Mouse (Mus musculus) MEL (cell line): ENCODE results near the gene H2-Eb1. TPM values are rescaled to one million over a fixed set of nuclear protein-coding genes. Genes with fewer than 3 reads are reported as not detected.

ENCODE experiments used
- DNase-seq: peaks from one replicate; pipeline ENCODE4 v3.0.0; 2011; ENCODE audit warnings: low read depth, low spot score
- H3K27ac ChIP-seq: 2 replicates; pipeline ENCODE4 v1.5.1; 2012; ENCODE audit warnings: low read depth, mild to moderate bottlenecking, control low read depth, low read length, moderate library complexity; ENCODE audit not compliant: control insufficient read depth
- H3K27me3 ChIP-seq, 2 experiments: fragments of 150-350 bp in 1 of 2; sonication (generic) in 1 of 2; 2 replicates each; pipeline ENCODE4 v1.6.1; 2012; ENCODE audit warnings: low read length in 2 of 2, mild to moderate bottlenecking in 2 of 2, improper control_type of control experiment in 1 of 2, moderate library complexity in 1 of 2; ENCODE audit not compliant: insufficient read depth in 2 of 2, control insufficient read depth in 1 of 2
- H3K36me3 ChIP-seq, 2 experiments: 2 replicates each; pipeline ENCODE4 v1.6.1; 2012 to 2014; ENCODE audit warnings: low read length in 2 of 2, improper control_type of control experiment in 1 of 2, inconsistent platforms in 1 of 2, mild to moderate bottlenecking in 1 of 2; ENCODE audit not compliant: insufficient read depth in 2 of 2, control insufficient read depth in 1 of 2
- H3K4me1 ChIP-seq, 2 experiments: fragments of 150-350 bp in 1 of 2; sonication (generic) in 1 of 2; 2 replicates each; pipeline ENCODE4 v1.6.1; 2012; ENCODE audit warnings: low read length in 2 of 2, improper control_type of control experiment in 1 of 2, mild to moderate bottlenecking in 1 of 2; ENCODE audit not compliant: insufficient read depth in 2 of 2, control insufficient read depth in 1 of 2
- H3K4me3 ChIP-seq, 2 experiments: fragments of 150-350 bp in 1 of 2; sonication (generic) in 1 of 2; 2 replicates each; pipeline ENCODE4 v1.5.1; 2012; ENCODE audit warnings: low read depth in 2 of 2, low read length in 2 of 2, mild to moderate bottlenecking in 2 of 2, moderate library complexity in 2 of 2, control low read depth in 1 of 2, improper control_type of control experiment in 1 of 2; ENCODE audit not compliant: control insufficient read depth in 1 of 2, insufficient read depth in 1 of 2
- H3K79me2 ChIP-seq: 2 replicates; pipeline ENCODE4 v1.6.1; 2012; ENCODE audit warnings: mild to moderate bottlenecking, low read length, moderate library complexity; ENCODE audit not compliant: control insufficient read depth, poor library complexity, insufficient read depth
- H3K9ac ChIP-seq: 2 replicates; pipeline ENCODE4 v1.6.1; 2012; ENCODE audit warnings: low read depth, mild to moderate bottlenecking, control low read depth, low read length, moderate library complexity; ENCODE audit not compliant: control insufficient read depth, poor library complexity, severe bottlenecking
- H3K9me3 ChIP-seq: fragments of 150-350 bp; sonication (generic); replicated peaks from 2 replicates; pipeline ENCODE4 v1.6.1; 2012; ENCODE audit warnings: mild to moderate bottlenecking, low read length, improper control_type of control experiment, moderate library complexity; ENCODE audit not compliant: insufficient read depth
- BHLHE40 ChIP-seq: IDR thresholded peaks from 2 replicates; pipeline ENCODE4 v1.6.1; 2012; ENCODE audit warnings: low read depth, mild to moderate bottlenecking, inconsistent platforms, low read length, improper control_type of control experiment, borderline replicate concordance
- CHD1 ChIP-seq: IDR thresholded peaks from 2 replicates; pipeline ENCODE4 v1.6.1; 2012; ENCODE audit warnings: low read depth, mild to moderate bottlenecking, inconsistent platforms, low read length, improper control_type of control experiment
- CHD2 ChIP-seq: IDR thresholded peaks from 2 replicates; pipeline ENCODE4 v1.6.1; 2011; ENCODE audit warnings: low read length, improper control_type of control experiment
- E2F4 ChIP-seq: IDR thresholded peaks from 2 replicates; pipeline ENCODE4 v1.6.1; 2011; ENCODE audit warnings: low read depth, low read length, improper control_type of control experiment, borderline replicate concordance
- ELF1 ChIP-seq: IDR thresholded peaks from 2 replicates; pipeline ENCODE4 v1.6.1; 2014; ENCODE audit warnings: low read depth, mild to moderate bottlenecking, inconsistent platforms, low read length, improper control_type of control experiment, moderate library complexity
- GABPA ChIP-seq: IDR thresholded peaks from 2 replicates; pipeline ENCODE4 v1.6.1; 2012; ENCODE audit warnings: low read depth, mild to moderate bottlenecking, inconsistent platforms, low read length, improper control_type of control experiment, moderate library complexity
- GATA1 ChIP-seq: IDR thresholded peaks from 2 replicates; pipeline ENCODE4 v1.6.1; 2011; ENCODE audit warnings: low read depth, low read length, improper control_type of control experiment
- HCFC1 ChIP-seq: IDR thresholded peaks from 2 replicates; pipeline ENCODE4 v1.6.1; 2012; ENCODE audit warnings: low read depth, mild to moderate bottlenecking, inconsistent platforms, low read length, improper control_type of control experiment, moderate library complexity
- JUND ChIP-seq: IDR thresholded peaks from 2 replicates; pipeline ENCODE4 v1.6.1; 2011; ENCODE audit warnings: low read depth, mild to moderate bottlenecking, improper control_type of control experiment, low read length
- KAT2A ChIP-seq: conservative IDR thresholded peaks from 2 replicates; pipeline ENCODE4 v1.6.1; 2012; ENCODE audit warnings: low read depth, low read length, improper control_type of control experiment, inconsistent platforms
- MAX ChIP-seq: IDR thresholded peaks from 2 replicates; pipeline ENCODE4 v1.6.1; 2011; ENCODE audit warnings: low read length, improper control_type of control experiment
- MEF2A ChIP-seq: IDR thresholded peaks from 2 replicates; pipeline ENCODE4 v1.6.1; 2014; ENCODE audit warnings: low read depth, mild to moderate bottlenecking, inconsistent platforms, low read length, improper control_type of control experiment; ENCODE audit not compliant: poor library complexity, insufficient replicate concordance, severe bottlenecking; ENCODE audit errors: extremely low read depth
- MYB ChIP-seq: IDR thresholded peaks from 2 replicates; pipeline ENCODE4 v1.6.1; 2011; ENCODE audit warnings: mild to moderate bottlenecking, low read depth, low read length, improper control_type of control experiment
- MYC ChIP-seq: IDR thresholded peaks from 2 replicates; pipeline ENCODE4 v1.6.1; 2011; ENCODE audit warnings: low read depth, mild to moderate bottlenecking, low read length, improper control_type of control experiment, moderate library complexity
- NELFE ChIP-seq: IDR thresholded peaks from 2 replicates; pipeline ENCODE4 v1.6.1; 2011; ENCODE audit warnings: low read depth, low read length, improper control_type of control experiment
- POLR2A ChIP-seq, 2 experiments: IDR thresholded peaks; 2 replicates each; pipeline ENCODE4 v1.6.1; 2011 to 2012; ENCODE audit warnings: low read length in 2 of 2, mild to moderate bottlenecking in 2 of 2, control low read depth in 1 of 2, improper control_type of control experiment in 1 of 2, low read depth in 1 of 2, moderate library complexity in 1 of 2; ENCODE audit not compliant: control insufficient read depth in 1 of 2, insufficient read depth in 1 of 2, poor library complexity in 1 of 2
- POLR2AphosphoS2 ChIP-seq: IDR thresholded peaks from 2 replicates; pipeline ENCODE4 v1.6.1; 2011; ENCODE audit warnings: low read length, improper control_type of control experiment
- POLR2AphosphoS5 ChIP-seq: IDR thresholded peaks from 2 replicates; pipeline ENCODE4 v1.6.1; 2012; ENCODE audit warnings: low read depth, borderline replicate concordance, mild to moderate bottlenecking, inconsistent platforms, low read length, moderate library complexity, mixed read lengths
- RCOR1 ChIP-seq: IDR thresholded peaks from 2 replicates; pipeline ENCODE4 v1.6.1; 2012; ENCODE audit warnings: low read depth, mild to moderate bottlenecking, inconsistent platforms, low read length, improper control_type of control experiment
- SIN3A ChIP-seq: IDR thresholded peaks from 2 replicates; pipeline ENCODE4 v1.6.1; 2012; ENCODE audit warnings: low read length, improper control_type of control experiment, inconsistent platforms
- TAL1 ChIP-seq: IDR thresholded peaks from 2 replicates; pipeline ENCODE4 v1.6.1; 2012; ENCODE audit warnings: mild to moderate bottlenecking, inconsistent platforms, low read length, moderate library complexity, mixed read lengths
- TBP ChIP-seq: IDR thresholded peaks from 2 replicates; pipeline ENCODE4 v1.8.0; 2011; ENCODE audit warnings: low read depth, low read length, improper control_type of control experiment
- TCF12 ChIP-seq: IDR thresholded peaks from 2 replicates; pipeline ENCODE4 v1.6.1; 2014; ENCODE audit warnings: low read depth, mild to moderate bottlenecking, inconsistent platforms, low read length, improper control_type of control experiment, moderate library complexity
- USF1 ChIP-seq: IDR thresholded peaks from 2 replicates; pipeline ENCODE4 v1.6.1; 2014; ENCODE audit warnings: low read depth, mild to moderate bottlenecking, inconsistent platforms, low read length, improper control_type of control experiment, moderate library complexity
- USF2 ChIP-seq, 2 experiments: IDR thresholded peaks; 2 replicates each; pipeline ENCODE4 v1.6.1; 2011 to 2012; ENCODE audit warnings: improper control_type of control experiment in 2 of 2, low read length in 2 of 2, borderline replicate concordance in 1 of 2, inconsistent platforms in 1 of 2, low read depth in 1 of 2, mild to moderate bottlenecking in 1 of 2; ENCODE audit not compliant: insufficient read depth in 1 of 2
- ZC3H11A ChIP-seq: IDR thresholded peaks from 2 replicates; pipeline ENCODE4 v1.6.1; 2012; ENCODE audit warnings: low read depth, mild to moderate bottlenecking, inconsistent platforms, low read length, improper control_type of control experiment
- ZKSCAN1 ChIP-seq: IDR thresholded peaks from 2 replicates; pipeline ENCODE4 v1.6.1; 2012; ENCODE audit warnings: low read depth, mild to moderate bottlenecking, inconsistent platforms, low read length, improper control_type of control experiment, moderate library complexity
- ZNF384 ChIP-seq: IDR thresholded peaks from 2 replicates; pipeline ENCODE4 v1.6.1; 2012; ENCODE audit warnings: low read depth, mild to moderate bottlenecking, inconsistent platforms, low read length, improper control_type of control experiment
- polyA plus RNA-seq, 2 experiments: library from polyadenylated mRNA; stranded (reverse) in 1 of 2; unstranded in 1 of 2; fragments of >175 nt in 1 of 2; fragments of >200 nt in 1 of 2; gene quantifications; 2 replicates each; pipeline versions ENCODE4 v1.2.1 to v1.2.4; 2012; ENCODE audit warnings: low replicate concordance in 2 of 2, low read depth in 1 of 2; ENCODE audit not compliant: insufficient read length in 2 of 2, insufficient read depth in 1 of 2, missing spikeins in 1 of 2
- total RNA-seq: library from RNA; depleted of rRNA; stranded (reverse); fragments of 300-350 nt; gene quantifications from 2 replicates; pipeline ENCODE4 v1.2.3, GENCODE M21; 2012

H2-Eb1 gene
- total and polyA plus RNA-seq, 3 experiments, result 0.07 to 0.15 TPM; not detected in 1

GRCm38 (mm10) chr17:34304751-34305150 lies 916 bp upstream of the H2-Eb1 start:
- Histone ChIP-seq H3K4me1 (no peaks in the 10 kb centered on the region; a peak in 1 of 4 replicates), H3K27ac (no peak overlapping the region)
- peak; percentile 72 for DNase-seq

GRCm38 (mm10) chr17:34306407-34306806 lies 740 bp downstream of the H2-Eb1 start:
- no peak overlapping the region for H3K4me3 ChIP-seq

More at GRCm38 (mm10) chr17:34304751-34305150, 916 bp upstream of the H2-Eb1 start:
- Histone ChIP-seq H3K9ac (no peak overlapping the region), H3K27me3 (no peaks in the 10 kb centered on the region; a peak in 1 of 4 replicates), H3K79me2 (no peaks in the 10 kb centered on the region), H3K36me3 (no peaks in the 10 kb centered on the region), H3K4me3 (no peak overlapping the region), H3K9me3 (no peaks in the 10 kb centered on the region)
- TF ChIP-seq CHD2 (peak; percentile 91), BHLHE40 (no peak)

GRCm38 (mm10) chr17:34307216-34307615 lies 1.5 kb downstream of the H2-Eb1 start:
- no peak overlapping the region for H3K9ac ChIP-seq
- no peak overlapping the region for H3K4me3 ChIP-seq
- TF ChIP-seq BHLHE40 (no peak), JUND (no peak), CHD1 (no peak), TAL1 (no peak), HCFC1 (no peak), ZNF384 (no peak), E2F4 (no peak), CHD2 (no peak), USF1 (no peak), KAT2A (no peak), GATA1 (no peak), ZKSCAN1 (no peak), MYC (no peak), GABPA (no peak), MYB (no peak), MEF2A (no peak), MAX (no peak), TBP (no peak), POLR2AphosphoS5 (no peak), NELFE (no peak)
- TF ChIP-seq, all 39 proteins: peak for 0
- DNase-seq, result no peak
- Histone ChIP-seq H3K79me2 (no peaks in the 10 kb centered on the region), H3K36me3 (no peaks in the 10 kb centered on the region), H3K27ac (no peak overlapping the region), H3K4me1 (no peaks in the 10 kb centered on the region; a peak in 1 of 4 replicates), H3K27me3 (no peaks in the 10 kb centered on the region), H3K9me3 (no peaks in the 10 kb centered on the region)

More at GRCm38 (mm10) chr17:34306407-34306806, 740 bp downstream of the H2-Eb1 start:
- Histone ChIP-seq H3K36me3 (no peaks in the 10 kb centered on the region), H3K4me1 (no peaks in the 10 kb centered on the region; a peak in 1 of 4 replicates), H3K9ac (no peak overlapping the region), H3K27me3 (no peaks in the 10 kb centered on the region; a peak in 1 of 4 replicates), H3K9me3 (no peaks in the 10 kb centered on the region), H3K79me2 (no peaks in the 10 kb centered on the region), H3K27ac (no peak overlapping the region)
- TF ChIP-seq USF2 (IDR thresholded peaks at IDR 0.05; ENCODE audit: borderline replicate concordance in 1 of 2, insufficient read depth in 1 of 2, low read depth in 1 of 2, low read length in 2 of 2), result no peak
- no peak for TF ChIP-seq RCOR1
- TF ChIP-seq CHD2, result no peak
- no peak for TF ChIP-seq SIN3A
- TF ChIP-seq POLR2A (IDR thresholded peaks at IDR 0.05; ENCODE audit: control insufficient read depth in 1 of 2, insufficient read depth in 1 of 2, low read depth in 1 of 2, low read length in 2 of 2, poor library complexity in 1 of 2), result no peak
- no peak for TF ChIP-seq GABPA
- TF ChIP-seq POLR2AphosphoS2, result no peak
- TF ChIP-seq MYC, result no peak
- TF ChIP-seq ELF1, result no peak
- TF ChIP-seq ZC3H11A, result no peak
- no peak for TF ChIP-seq TCF12
- DNase-seq, result peak; percentile 16
